Mouse (Mus musculus) limb, embryonic 14.5 days (tissue): ENCODE measurements at regions not wholly inside any gene's neighbourhood (a gene's known extent, or its start where the extent isn't known, plus 50 kb on each side); places are given as distances from the start of the nearest gene placed in this dataset.

Source experiments
- ATAC-seq: fragments of 200-750 bp; cut with Nextera tagmentation; 2 replicates; pipeline ENCODE4 v1.8.0; 2017; ENCODE audit warnings: low read depth, moderate number of reproducible peaks, moderate TSS enrichment; ENCODE audit not compliant: low FRiP score
- DNase-seq: peaks from one replicate; pipeline ENCODE4 v3.0.0-alpha.2; 2015; ENCODE audit warnings: low spot score
- H3K27ac ChIP-seq: fragments of 300-500 bp; sonication (generic); replicated peaks from 2 replicates; pipeline ENCODE4 v1.5.1; 2014; ENCODE audit warnings: low read depth, mild to moderate bottlenecking, low read length, moderate library complexity, mixed read lengths
- H3K27me3 ChIP-seq: fragments of 300-500 bp; sonication (generic); 2 replicates; pipeline ENCODE4 v1.6.1; 2014; ENCODE audit warnings: low read length, mixed read lengths; ENCODE audit not compliant: control insufficient read depth, insufficient read depth
- H3K36me3 ChIP-seq: fragments of 300-500 bp; sonication (generic); 2 replicates; pipeline ENCODE4 v1.6.1; 2014; ENCODE audit warnings: mild to moderate bottlenecking, low read length, moderate library complexity, mixed read lengths; ENCODE audit not compliant: control insufficient read depth, insufficient read depth
- H3K4me1 ChIP-seq: fragments of 300-500 bp; sonication (generic); 2 replicates; pipeline ENCODE4 v1.6.1; 2014; ENCODE audit warnings: antibody characterized with exemption, low read length, mixed read lengths; ENCODE audit not compliant: control insufficient read depth, insufficient read depth
- H3K4me2 ChIP-seq: fragments of 300-500 bp; sonication (generic); replicated peaks from 2 replicates; pipeline ENCODE4 v1.6.1; 2014; ENCODE audit warnings: low read depth, mild to moderate bottlenecking, low read length, moderate library complexity; ENCODE audit not compliant: severe bottlenecking
- H3K4me3 ChIP-seq: fragments of 300-500 bp; sonication (generic); replicated peaks from 2 replicates; pipeline ENCODE4 v1.5.1; 2014; ENCODE audit warnings: low read length
- H3K9ac ChIP-seq: fragments of 300-500 bp; sonication (generic); 2 replicates; pipeline ENCODE4 v1.6.1; 2014; ENCODE audit warnings: mild to moderate bottlenecking, low read depth, low read length, moderate library complexity; ENCODE audit not compliant: severe bottlenecking
- H3K9me3 ChIP-seq: fragments of 300-500 bp; sonication (generic); 2 replicates; pipeline ENCODE4 v1.6.1; 2016; ENCODE audit warnings: low read length; ENCODE audit not compliant: control insufficient read depth
- POLR2A ChIP-seq: fragments of 200-500 bp; IDR thresholded peaks from 2 replicates; pipeline ENCODE4 v1.8.0; 2012; ENCODE audit warnings: inconsistent platforms, mild to moderate bottlenecking, moderate library complexity, borderline replicate concordance; ENCODE audit not compliant: insufficient read depth, insufficient read length; ENCODE audit errors: extremely low read depth
- WGBS: fragments of 180-500 bp; shearing (Covaris S2); extraction: QIAGEN DNeasy Blood & Tissue Kit; methylation state at CpG from one replicate; pipeline ENCODE4 v1.1.7; 2014; 5-methylcytosine and 5-hydroxymethylcytosine counted together

DNA sequence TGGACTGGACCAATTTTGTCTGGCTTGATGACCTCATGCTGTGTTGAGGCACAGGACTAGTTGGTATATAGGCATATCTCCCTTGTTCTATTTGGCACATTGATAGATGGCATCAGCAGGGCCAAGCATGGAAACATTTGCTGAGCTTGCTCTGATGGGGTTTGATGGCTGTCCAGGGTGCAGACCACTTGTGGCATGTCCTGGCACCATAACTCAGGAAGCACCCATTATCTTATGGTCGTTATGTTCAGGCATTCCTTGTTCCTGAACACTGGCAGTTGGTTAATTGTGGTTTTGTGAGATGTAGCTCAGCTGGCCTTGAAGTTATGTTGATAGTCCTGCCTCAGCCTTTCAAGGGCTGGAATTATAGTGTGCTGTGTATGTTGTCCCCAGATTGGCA lies 1193.4 kb upstream of the A1bg start:
- Histone ChIP-seq H3K27me3 (no peaks in the 10 kb centered on the region), H3K36me3 (no peaks in the 10 kb centered on the region), H3K4me1 (peaks cover 7% of the 10 kb centered on the region; the same call in 1 of the 2 replicates), H3K4me3 (no peak overlapping the region), H3K4me2 (no peak overlapping the region), H3K27ac (no peak overlapping the region), H3K9ac (no peak overlapping the region), H3K9me3 (no peaks in the 10 kb centered on the region)
- DNase-seq (no peak), ATAC-seq (no peak)
- 63% methylated on average over 1 of the region's 1 CpGs for WGBS
- TF ChIP-seq POLR2A: no peak

DNA sequence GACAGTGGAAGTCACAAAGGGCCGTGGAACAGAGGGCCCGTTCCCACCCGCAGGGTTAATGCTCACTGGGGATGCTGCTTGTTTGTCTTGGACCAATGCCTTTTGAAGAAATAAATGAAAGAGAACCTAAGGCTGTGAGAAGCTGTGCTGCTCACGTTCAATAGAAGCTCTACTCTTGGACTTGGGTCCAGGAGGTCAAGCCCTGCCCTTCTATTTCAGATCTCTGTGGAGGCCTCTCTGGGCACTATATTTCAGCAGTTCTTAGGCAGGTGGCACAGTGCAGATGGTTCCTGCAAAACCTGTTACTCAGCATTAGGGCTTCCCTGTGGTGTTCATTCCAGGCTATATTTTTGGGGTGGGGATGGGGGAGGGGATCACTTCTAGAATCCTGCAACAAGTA lies 1192.0 kb upstream of the A1bg start:
- H3K9me3 ChIP-seq: no peaks in the 10 kb centered on the region
- peaks cover 7% of the 10 kb centered on the region; the same call in 1 of the 2 replicates for H3K4me1 ChIP-seq
- no peak overlapping the region for H3K4me2 ChIP-seq
- no peaks in the 10 kb centered on the region for H3K27me3 ChIP-seq
- no peak for TF ChIP-seq POLR2A
- no peak overlapping the region for H3K9ac ChIP-seq
- ATAC-seq (no peak), DNase-seq (no peak)
- no peak overlapping the region for H3K4me3 ChIP-seq
- WGBS: 73% methylated on average over 4 of the region's 4 CpGs
- H3K27ac ChIP-seq: no peak overlapping the region
- H3K36me3 ChIP-seq: no peaks in the 10 kb centered on the region

DNA sequence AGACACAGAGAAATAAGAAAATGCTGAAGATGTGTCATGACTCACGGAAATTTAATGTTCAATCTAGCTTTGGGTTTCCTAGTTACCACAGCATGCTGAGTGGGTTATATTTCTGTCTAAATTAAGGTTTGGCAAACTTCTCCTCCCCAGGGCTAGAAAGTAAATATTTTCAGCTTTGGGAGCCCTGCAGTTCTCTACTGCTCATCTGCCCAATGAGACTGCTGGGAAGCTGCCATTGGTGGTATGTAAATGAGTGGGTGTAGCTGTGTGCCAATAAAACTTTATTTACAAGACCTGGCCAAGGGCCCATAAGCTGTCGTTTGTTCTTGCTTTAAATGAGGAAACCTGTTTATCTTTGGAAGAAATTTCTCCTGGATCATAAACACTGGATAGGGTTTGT lies 1189.3 kb upstream of the A1bg start:
- TF ChIP-seq POLR2A: no peak
- Histone ChIP-seq H3K4me3 (no peak overlapping the region), H3K4me1 (no peaks in the 10 kb centered on the region), H3K27me3 (no peaks in the 10 kb centered on the region), H3K9me3 (no peaks in the 10 kb centered on the region), H3K4me2 (no peak overlapping the region), H3K9ac (no peak overlapping the region), H3K36me3 (no peaks in the 10 kb centered on the region), H3K27ac (no peak overlapping the region)
- ATAC-seq (no peak), DNase-seq (peak; percentile 23)
- WGBS: 53% methylated on average over 2 of the region's 2 CpGs

DNA sequence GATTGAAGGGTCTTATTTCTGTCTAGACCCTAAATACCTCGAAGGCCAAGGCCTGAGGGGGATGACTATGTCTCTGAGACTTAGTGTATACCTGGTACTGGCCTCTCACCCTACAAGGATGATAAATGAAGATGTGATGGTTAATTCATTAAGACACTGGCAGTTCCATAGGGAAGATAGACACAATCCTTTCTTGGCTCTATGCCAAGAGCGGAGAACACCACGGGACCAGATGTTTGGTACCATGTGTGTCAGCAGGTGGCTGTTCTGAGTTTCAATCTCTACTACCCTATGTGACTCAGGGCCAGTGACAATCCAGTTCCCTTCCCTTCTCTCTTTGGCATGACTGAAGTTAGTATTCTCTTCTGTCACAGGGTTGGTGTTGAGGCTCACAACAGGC lies 1185.2 kb upstream of the A1bg start:
- Histone ChIP-seq H3K9me3 (no peaks in the 10 kb centered on the region), H3K27me3 (no peaks in the 10 kb centered on the region), H3K4me2 (no peak overlapping the region), H3K27ac (no peak overlapping the region), H3K36me3 (no peaks in the 10 kb centered on the region), H3K9ac (no peak overlapping the region), H3K4me3 (no peak overlapping the region), H3K4me1 (peaks cover 6% of the 10 kb centered on the region)
- no peak for TF ChIP-seq POLR2A
- ATAC-seq: no peak
- WGBS: 67% methylated on average over 3 of the region's 3 CpGs
- no peak for DNase-seq

DNA sequence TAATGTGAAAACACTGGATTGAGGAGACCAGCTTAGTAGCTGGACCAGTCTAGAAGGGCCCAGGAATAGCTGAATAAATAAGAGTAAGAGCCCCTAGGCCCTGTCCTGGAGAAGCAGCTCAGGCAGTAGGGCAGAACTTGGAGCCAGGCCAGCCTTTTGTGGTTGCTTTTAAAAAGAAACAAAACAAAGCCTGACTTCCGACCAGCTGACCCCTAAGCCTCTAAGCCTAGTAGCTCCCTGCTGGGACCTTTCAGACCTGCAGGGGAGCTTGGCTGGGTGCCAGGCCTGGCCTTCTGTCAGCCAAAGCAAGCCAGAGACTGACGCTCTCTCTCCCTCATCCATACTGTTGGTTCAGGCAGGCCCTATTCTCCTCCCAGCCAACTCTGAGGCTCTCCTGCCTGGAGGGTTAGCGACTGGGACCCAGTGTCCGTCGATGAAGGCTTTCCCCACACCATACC lies 1183.7 kb upstream of the A1bg start:
- peaks cover 6% of the 10 kb centered on the region for H3K4me1 ChIP-seq
- H3K4me2 ChIP-seq: no peak overlapping the region
- H3K9ac ChIP-seq: no peak overlapping the region
- 0 out of 2 replicates have a peak, but pooled peaks cover 3% of the 10 kb centered on the region for H3K9me3 ChIP-seq
- no peak overlapping the region for H3K27ac ChIP-seq
- no peak overlapping the region for H3K4me3 ChIP-seq
- no peak for TF ChIP-seq POLR2A
- WGBS: 19% methylated on average over 5 of the region's 5 CpGs
- peak; percentile 44 for ATAC-seq
- DNase-seq: peak; percentile 86
- no peaks in the 10 kb centered on the region for H3K36me3 ChIP-seq
- H3K27me3 ChIP-seq: no peaks in the 10 kb centered on the region

DNA sequence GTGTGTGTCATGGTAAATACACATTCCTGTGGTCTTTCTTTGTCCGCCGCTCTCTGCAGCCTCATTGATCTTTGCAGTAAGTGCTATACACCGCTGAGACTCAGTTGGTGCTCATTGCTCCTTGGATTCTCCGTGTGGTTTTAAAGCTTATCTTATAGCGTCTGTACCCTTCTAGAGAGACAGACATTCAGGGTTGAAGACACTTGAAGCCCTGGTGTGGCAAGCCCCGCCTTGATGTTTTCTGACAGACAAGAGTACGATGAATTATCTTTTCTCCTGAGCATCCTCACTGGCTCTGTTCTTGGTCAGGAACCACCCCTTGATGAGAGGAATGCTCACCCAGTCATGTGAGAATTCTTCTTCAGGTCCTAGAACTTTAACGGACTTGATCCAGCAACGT lies 1182.7 kb upstream of the A1bg start:
- ATAC-seq (no peak), DNase-seq (no peak)
- H3K27me3 ChIP-seq: no peaks in the 10 kb centered on the region
- no peak overlapping the region for H3K4me2 ChIP-seq
- 0 out of 2 replicates have a peak, but pooled peaks cover 3% of the 10 kb centered on the region for H3K9me3 ChIP-seq
- no peak for TF ChIP-seq POLR2A
- peaks cover 6% of the 10 kb centered on the region for H3K4me1 ChIP-seq
- WGBS: 75% methylated on average over 9 of the region's 9 CpGs
- H3K9ac ChIP-seq: no peak overlapping the region
- H3K27ac ChIP-seq: no peak overlapping the region
- H3K4me3 ChIP-seq: no peak overlapping the region
- H3K36me3 ChIP-seq: no peaks in the 10 kb centered on the region
